ENCODE assay signal across 32 mouse cellular contexts in the genomic region with DNA sequence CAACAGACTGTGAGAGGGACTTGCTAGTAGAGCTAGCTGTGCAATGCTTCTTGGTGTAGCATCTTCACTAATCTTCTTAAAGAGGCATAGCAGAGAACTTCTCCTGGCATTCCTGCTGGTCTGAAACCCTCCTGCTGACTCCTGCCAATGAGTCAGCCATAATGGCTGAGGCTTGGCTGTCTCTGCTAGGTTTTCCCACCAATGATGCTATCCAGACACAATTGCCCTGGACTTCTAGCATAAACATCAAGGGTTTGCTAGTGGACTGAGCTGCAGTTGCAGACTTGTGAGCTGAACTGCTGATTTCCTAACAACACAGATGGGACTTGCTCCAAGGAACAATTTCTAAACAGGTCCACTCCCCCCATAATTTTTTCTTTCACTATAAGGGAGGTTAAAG. TPM values are rescaled to one million over a fixed set of nuclear protein-coding genes. Genes with fewer than 3 reads are reported as not detected.
A peak's percentile ranks its signal among the peaks of the same experiment; 100 is the strongest.
DNase-seq lines count a peak whose midpoint lies in the region; TF ChIP-seq lines count a peak whose summit lies in the region.
"Had no signal": no experiment of that assay in that cellular context is flagged by ENCODE, and none has a peak within 500 bp of the region (broad histone marks: within the 10 kb centered on the region; RNA-seq: fewer than 3 reads in every experiment).

No protein-coding gene starts in this region.

- H3K27me3 ChIP-seq in small intestine, adult 2 months (ENCODE audit: control insufficient read depth, insufficient read depth, low read length): no peaks in the 10 kb centered on the region
- H3K27me3 ChIP-seq: embryonic facial prominence, embryonic 12.5 days; embryonic facial prominence, embryonic 15.5 days; forebrain, embryonic 12.5 days; hindbrain, embryonic 13.5 days; intestine, embryonic 15.5 days had no signal

- no peak for TF ChIP-seq POLR2A in small intestine, adult 2 months (IDR thresholded peaks at IDR 0.05; ENCODE audit: low read depth, low read length)

- H3K36me3 ChIP-seq in small intestine, adult 2 months (ENCODE audit: control insufficient read depth, insufficient read depth, low read length): peaks cover 15% of the 10 kb centered on the region
- H3K36me3 ChIP-seq: embryonic facial prominence, embryonic 12.5 days; embryonic facial prominence, embryonic 15.5 days; forebrain, embryonic 12.5 days; hindbrain, embryonic 10.5 days; hindbrain, embryonic 13.5 days; intestine, embryonic 15.5 days had no signal

- no peak for TF ChIP-seq CTCF in small intestine, adult 2 months (IDR thresholded peaks at IDR 0.05; ENCODE audit: extremely low read depth, insufficient read length, insufficient replicate concordance, low read depth, low read length)

- no peak overlapping the region for H3K4me3 ChIP-seq in small intestine, adult 2 months (ENCODE audit: low read depth, low read length)
- H3K4me3 ChIP-seq: embryonic facial prominence, embryonic 12.5 days; embryonic facial prominence, embryonic 15.5 days; forebrain, embryonic 12.5 days; hindbrain, embryonic 10.5 days; hindbrain, embryonic 13.5 days; intestine, embryonic 15.5 days had no signal

- intact Hi-C loops in heart, postnatal 25 days (cut with DNase I): no loop called here

- peak; percentile 29 for DNase-seq in heart, adult 11 months
- no peak for DNase-seq in heart, postnatal 25 days (ENCODE audit: low spot score)
- peak; percentile 32 for DNase-seq in MN1 (ENCODE audit: low spot score)
- peak; percentile 38 for DNase-seq in yolk sac, embryonic 10.5 days (ENCODE audit: low spot score)
- DNase-seq in kidney, postnatal 10 days: no peak
- DNase-seq in cerebellum, postnatal 10 days: no peak
- DNase-seq: adrenal gland, postnatal 14 days; cerebellum, adult 11-12 months; cerebellum, adult 8-10 months; cerebellum, postnatal 25 days; gastrocnemius, postnatal 10 days; gastrocnemius, postnatal 36 days; heart, postnatal 36 days; kidney, adult 18-20 months had no signal

- peak overlapping the region; percentile 35 for H3K27ac ChIP-seq in small intestine, adult 2 months (ENCODE audit: insufficient read depth, low read depth, low read length)
- H3K27ac ChIP-seq: embryonic facial prominence, embryonic 12.5 days; embryonic facial prominence, embryonic 15.5 days; forebrain, embryonic 12.5 days; hindbrain, embryonic 10.5 days; hindbrain, embryonic 13.5 days; hindbrain, postnatal 0 days; intestine, embryonic 15.5 days had no signal

- H3K4me1 ChIP-seq in small intestine, adult 2 months (ENCODE audit: control insufficient read depth, insufficient read depth, insufficient read length, low read length): peaks cover 7% of the 10 kb centered on the region; the same call in 1 of the 2 replicates
- H3K4me1 ChIP-seq: embryonic facial prominence, embryonic 12.5 days; embryonic facial prominence, embryonic 15.5 days; forebrain, embryonic 12.5 days; hindbrain, embryonic 10.5 days; hindbrain, embryonic 13.5 days had no signal

RNA-seq across cellular contexts. Expression of gene Ifi27l2b, which starts 3.7 kb away (rescaled TPM):
- under 1 TPM in 1 of 2 experiments, not detected in 1; 0.23 TPM for total RNA-seq in heart, postnatal 25 days (2021)
- 652 and 1,447 TPM in 2 replicates for polyA plus RNA-seq in small intestine, adult 2 months (2012; rRNA removed)
- total RNA-seq: adrenal gland, adult 18-20 months; adrenal gland, postnatal 14 days; common myeloid progenitor, adult 5-6 weeks; gastrocnemius, adult 18-20 months; gastrocnemius, postnatal 10 days; gastrocnemius, postnatal 36 days; granulocyte monocyte progenitor cell, adult 5-6 weeks; heart, adult 8-10 months; heart, postnatal 36 days; hindbrain, postnatal 0 days; MEL had no signal
- polyA plus RNA-seq: brain, embryonic 14.5 days; embryonic facial prominence, embryonic 12.5 days; forebrain, embryonic 12.5 days; forebrain, embryonic 16.5 days; heart, embryonic 11.5 days; hindbrain, embryonic 10.5 days; hindbrain, embryonic 13.5 days; hindbrain, postnatal 0 days; Patski had no signal

RNA-seq across cellular contexts. Expression of gene Ifi27l2a, which starts 9.9 kb away (rescaled TPM):
- total RNA-seq in heart, postnatal 25 days (2021): 10 to 100 TPM; 18.2 to 31.0 TPM
- polyA plus RNA-seq in small intestine, adult 2 months (2012; rRNA removed): 286 and 307 TPM in 2 replicates

RNA-seq across cellular contexts. Expression of gene Ifi27, which starts 19.4 kb away (rescaled TPM):
- total RNA-seq in heart, postnatal 25 days (2021): 10 to 100 TPM; 56.3 to 68.1 TPM
- polyA plus RNA-seq in small intestine, adult 2 months (2012; rRNA removed): 96.5 and 170 TPM in 2 replicates

RNA-seq across cellular contexts. Expression of gene Ddx24, which starts 27.7 kb away (rescaled TPM):
- total RNA-seq in heart, postnatal 25 days (2021): 10 to 100 TPM; 72.1 to 75.9 TPM
- 12.5 and 21.8 TPM in 2 replicates for polyA plus RNA-seq in small intestine, adult 2 months (2012; rRNA removed)

RNA-seq across cellular contexts. Expression of gene 9330161L09Rik, which starts 45.7 kb away (rescaled TPM):
- total RNA-seq in heart, postnatal 25 days (2021): 1 to 10 TPM; 1.2 to 1.3 TPM
- 0.39 and 0.42 TPM in 2 replicates for polyA plus RNA-seq in small intestine, adult 2 months (2012; rRNA removed)
- polyA plus RNA-seq: hindbrain, embryonic 10.5 days had no signal

Comparison
In these comparisons a context has a peak if more than half of its experiments do, and no peak if none do; other contexts are left out.
1. DNase-seq: peak in heart, adult 11 months (single experiment), MN1 (single experiment) and yolk sac, embryonic 10.5 days (single experiment); none in heart, postnatal 25 days (single experiment), kidney, postnatal 10 days (single experiment) and cerebellum, postnatal 10 days (0 of 2).